Mouse (Mus musculus) erythroblast, embryonic 14.5 days (primary cell): ENCODE data around the gene Mettl24. TPM values are rescaled to one million over a fixed set of nuclear protein-coding genes. Genes with fewer than 3 reads are reported as not detected.
"Not testable (repeated sequence)": the region's sequence is repeated elsewhere in the genome, so short reads cannot be mapped to it uniquely, and the experiment has no call there.

Experiments used
- H3K27me3 ChIP-seq: 2 replicates; pipeline ENCODE4 v1.6.1; 2012; ENCODE audit warnings: inconsistent platforms; ENCODE audit not compliant: control insufficient read depth
- H3K36me3 ChIP-seq: 2 replicates; pipeline ENCODE4 v1.6.1; 2012; ENCODE audit warnings: mild to moderate bottlenecking, inconsistent platforms; ENCODE audit not compliant: control insufficient read depth
- H3K4me1 ChIP-seq: 2 replicates; pipeline ENCODE4 v1.6.1; 2012; ENCODE audit warnings: inconsistent platforms; ENCODE audit not compliant: control insufficient read depth
- H3K4me3 ChIP-seq: replicated peaks from 2 replicates; pipeline ENCODE3; 2012; ENCODE audit warnings: moderate library complexity, mild to moderate bottlenecking, inconsistent platforms
- H3K9me3 ChIP-seq: 2 replicates; pipeline ENCODE4 v1.6.1; 2012; ENCODE audit warnings: low read length, inconsistent platforms, mixed read lengths; ENCODE audit not compliant: control insufficient read depth
- GATA1 ChIP-seq: IDR thresholded peaks from 2 replicates; pipeline ENCODE4 v1.6.1; 2012; ENCODE audit warnings: low read length, inconsistent platforms, mixed read lengths
- TAL1 ChIP-seq: IDR thresholded peaks from 3 replicates; pipeline ENCODE4 v1.6.1; 2012; ENCODE audit warnings: low read length, inconsistent platforms, mixed read lengths
- polyA plus RNA-seq: library from polyadenylated mRNA; stranded (reverse); fragments of >175 nt; gene quantifications from 2 replicates; pipeline ENCODE4 v1.2.3, GENCODE M21; 2012

Mettl24 gene
- polyA plus RNA-seq, 1 experiment: not detected

- no peak for TF ChIP-seq TAL1
- no peak for TF ChIP-seq GATA1
- Histone ChIP-seq H3K4me1 (no peaks in the 10 kb centered on the region), H3K4me3 (no peak overlapping the region), H3K9me3 (no peaks in the 10 kb centered on the region), H3K36me3 (no peaks in the 10 kb centered on the region), H3K27me3 (no peaks in the 10 kb centered on the region)
Measured at GRCm38 (mm10) chr10:40740696-40741095, 57.6 kb downstream of the Mettl24 start.

DNA sequence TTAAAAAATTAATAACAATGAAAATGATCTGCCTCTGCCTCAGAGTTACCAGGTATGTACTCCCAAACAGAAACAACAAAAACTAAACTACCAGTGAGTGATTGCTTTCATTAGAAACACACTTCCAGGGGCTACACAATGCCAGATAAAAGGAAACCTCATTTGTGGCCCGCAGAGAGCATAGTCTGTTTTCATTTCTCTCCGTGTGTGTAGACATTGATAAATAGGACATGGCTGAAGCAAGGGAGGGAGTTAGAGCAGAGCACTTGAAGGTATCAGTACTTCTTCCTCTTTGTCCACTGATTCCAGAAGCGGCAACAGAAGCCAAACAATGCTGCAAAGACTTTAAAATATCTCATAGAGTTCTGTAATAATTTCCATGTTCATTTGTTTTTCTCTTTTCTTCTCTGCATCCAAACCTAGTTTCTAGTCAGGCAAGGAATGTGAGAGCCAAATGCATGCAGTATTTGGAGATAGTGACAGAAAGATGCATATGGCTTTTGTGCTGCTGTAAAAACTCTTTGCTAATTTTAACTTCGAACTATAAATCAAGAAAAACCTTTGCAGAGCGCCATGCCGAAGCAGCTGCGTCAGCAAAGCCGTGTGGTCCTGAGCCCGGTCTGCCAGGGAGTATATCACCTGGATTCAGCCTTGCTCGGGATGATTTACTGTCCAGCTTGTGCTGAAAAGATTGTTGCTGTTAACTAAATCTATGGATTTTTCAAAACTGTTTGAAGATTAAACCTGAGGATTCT lies 67.4 kb downstream of the Mettl24 start:
- no peaks in the 10 kb centered on the region for H3K4me1 ChIP-seq
- TF ChIP-seq TAL1 (no peak), GATA1 (no peak)

GRCm38 (mm10) chr10:40751157-40751556 lies 68.1 kb downstream of the Mettl24 start:
- Histone ChIP-seq H3K4me1 (no peaks in the 10 kb centered on the region), H3K27me3 (no peaks in the 10 kb centered on the region), H3K4me3 (no peak overlapping the region), H3K36me3 (no peaks in the 10 kb centered on the region), H3K9me3 (no peaks in the 10 kb centered on the region)
- TF ChIP-seq GATA1 (no peak), TAL1 (no peak)

More for the DNA sequence above, 67.4 kb downstream of the Mettl24 start:
- Histone ChIP-seq H3K9me3 (no peaks in the 10 kb centered on the region), H3K4me3 (no peak overlapping the region), H3K27me3 (no peaks in the 10 kb centered on the region), H3K36me3 (no peaks in the 10 kb centered on the region)

DNA sequence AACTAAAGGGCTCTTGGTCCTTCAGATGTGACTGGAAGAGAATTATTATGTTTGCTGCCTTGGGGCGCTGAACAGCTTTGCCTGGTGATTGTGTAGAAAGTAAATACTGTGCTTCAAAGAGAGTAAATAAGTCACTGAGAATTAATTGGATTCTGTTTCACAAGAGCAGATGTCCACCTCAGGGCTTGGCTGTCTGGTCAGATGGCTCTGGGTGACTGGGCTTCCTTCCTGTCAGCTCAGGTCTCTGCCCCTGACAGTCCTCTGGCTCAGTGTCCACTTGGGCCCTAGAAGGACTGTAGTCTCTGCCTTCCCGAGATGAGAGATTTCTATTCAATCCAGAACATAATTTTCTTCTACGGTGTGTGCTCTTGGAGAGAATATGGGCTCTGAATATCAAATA lies 70.0 kb downstream of the Mettl24 start:
- Histone ChIP-seq H3K9me3 (no peaks in the 10 kb centered on the region), H3K4me1 (no peaks in the 10 kb centered on the region), H3K4me3 (no peak overlapping the region), H3K36me3 (no peaks in the 10 kb centered on the region), H3K27me3 (no peaks in the 10 kb centered on the region)
- TF ChIP-seq TAL1 (no peak), GATA1 (no peak)

- H3K27me3 ChIP-seq: no peaks in the 10 kb centered on the region
- H3K4me1 ChIP-seq: no peaks in the 10 kb centered on the region
- no peaks in the 10 kb centered on the region for H3K9me3 ChIP-seq
- H3K4me3 ChIP-seq: no peak overlapping the region
- no peaks in the 10 kb centered on the region for H3K36me3 ChIP-seq
- TF ChIP-seq TAL1 (no peak), GATA1 (no peak)
Measured at GRCm38 (mm10) chr10:40758171-40759010, 75.3 kb downstream of the Mettl24 start.

DNA sequence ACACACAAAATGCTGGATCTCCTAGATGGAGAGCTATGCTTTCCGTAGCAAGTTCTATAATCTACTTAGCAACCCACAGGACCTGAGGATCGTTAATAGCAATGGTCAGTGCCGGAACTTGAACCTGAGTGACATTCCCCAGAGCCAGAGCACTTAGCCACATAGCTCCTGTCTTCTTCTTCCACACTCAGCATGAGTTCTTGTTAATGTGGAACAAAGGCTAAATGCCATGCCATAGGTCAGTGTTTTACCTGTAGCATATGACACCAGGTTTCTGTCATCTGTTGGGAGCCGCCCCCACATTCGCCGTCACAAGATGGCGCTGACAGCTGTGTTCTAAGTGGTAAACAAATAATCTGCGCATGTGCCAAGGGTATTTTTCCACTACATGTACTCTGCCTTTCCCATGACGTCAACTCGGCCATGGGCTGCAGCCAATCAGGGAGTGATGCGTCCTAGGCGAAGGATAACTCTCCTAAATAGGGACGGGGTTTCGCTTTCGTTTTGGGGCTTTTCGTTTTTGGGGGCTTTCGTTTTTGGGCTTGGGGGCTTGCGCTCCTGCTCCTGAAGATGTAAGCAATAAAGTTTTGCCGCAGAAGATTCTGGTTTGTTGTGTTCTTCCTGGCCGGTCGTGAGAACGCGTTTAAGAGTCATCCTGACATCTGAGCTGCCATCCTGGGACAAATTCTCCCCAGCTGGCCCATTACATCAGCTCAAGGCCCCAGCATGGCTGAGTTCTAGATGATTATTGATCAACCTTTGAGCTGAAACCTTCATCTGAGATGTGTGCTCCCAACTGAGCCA lies 76.5 kb downstream of the Mettl24 start:
- not testable (repeated sequence) for H3K4me3 ChIP-seq, H3K9me3 ChIP-seq, H3K36me3 ChIP-seq, H3K27me3 ChIP-seq, H3K4me1 ChIP-seq

GRCm38 (mm10) chr10:40760195-40761009 lies 77.3 kb downstream of the Mettl24 start:
- TF ChIP-seq GATA1: no peak
- no peak for TF ChIP-seq TAL1
- Histone ChIP-seq H3K36me3 (no peaks in the 10 kb centered on the region), H3K27me3 (no peaks in the 10 kb centered on the region), H3K4me1 (no peaks in the 10 kb centered on the region), H3K9me3 (no peaks in the 10 kb centered on the region), H3K4me3 (no peak overlapping the region)

- H3K9me3 ChIP-seq: no peaks in the 10 kb centered on the region
- no peaks in the 10 kb centered on the region for H3K4me1 ChIP-seq
- H3K4me3 ChIP-seq: no peak overlapping the region
- no peaks in the 10 kb centered on the region for H3K36me3 ChIP-seq
- TF ChIP-seq GATA1 (no peak), TAL1 (no peak)
- H3K27me3 ChIP-seq: no peaks in the 10 kb centered on the region
Measured at GRCm38 (mm10) chr10:40761010-40761752, 78.1 kb downstream of the Mettl24 start.
